Mouse (Mus musculus) T-helper 17 cell (primary cell): ENCODE results near the gene Gucd1.
"Not testable (repeated sequence)": the region's sequence is repeated elsewhere in the genome, so short reads cannot be mapped to it uniquely, and the experiment has no call there.

Experiments used
- in situ Hi-C, 2 experiments: fragments of 300-600 bp; cut with MboI, MseI; formaldehyde crosslinking; loops; 1 replicate in 1 of 2; 2 replicates in 1 of 2; pipeline ENCODE4 v1.15.1; 2025; ENCODE audit warnings: high pct_unique_total_duplicates in 2 of 2

The Gucd1 gene

DNA sequence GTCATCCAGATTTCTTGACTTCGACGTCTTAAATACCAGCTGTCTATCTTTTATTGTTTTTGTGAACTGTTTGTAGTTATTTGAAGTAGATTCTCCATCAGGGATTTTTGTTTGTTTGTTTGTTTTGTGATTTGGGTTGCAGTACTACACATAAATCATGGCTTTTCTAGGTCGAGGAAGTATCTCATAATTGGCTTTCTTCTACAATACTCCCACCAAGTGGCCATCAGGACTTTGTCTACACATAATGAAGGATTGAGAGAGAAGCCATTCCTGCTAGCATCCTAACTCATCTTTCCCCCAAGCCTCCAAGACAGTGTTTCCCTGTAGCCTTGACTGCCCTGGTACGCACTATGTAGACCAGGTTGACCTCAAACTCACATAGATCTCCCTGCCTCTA, 126.9 kb downstream of the Gucd1 start:
- in situ Hi-C loops, result no loop called here

DNA sequence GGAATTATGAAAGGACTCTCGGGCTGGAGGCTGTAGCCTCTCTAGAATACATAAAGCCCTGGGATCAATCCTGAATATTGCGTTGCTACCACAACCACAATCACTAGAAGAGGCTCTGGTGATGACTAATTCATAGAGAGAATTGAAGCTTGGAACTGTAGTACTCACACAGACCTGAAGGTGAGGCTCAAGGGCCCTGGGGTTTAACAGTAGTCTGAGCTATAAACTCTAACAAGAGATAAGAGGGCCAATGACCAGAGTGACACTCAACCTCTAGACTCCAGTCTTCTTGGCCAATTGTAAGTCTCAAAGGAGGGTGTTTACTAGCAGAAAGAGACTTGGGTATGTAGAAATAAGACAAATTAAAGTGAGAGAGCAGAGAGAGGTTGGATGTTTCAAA, 127.6 kb downstream of the Gucd1 start:
- in situ Hi-C loops, result no loop called here

DNA sequence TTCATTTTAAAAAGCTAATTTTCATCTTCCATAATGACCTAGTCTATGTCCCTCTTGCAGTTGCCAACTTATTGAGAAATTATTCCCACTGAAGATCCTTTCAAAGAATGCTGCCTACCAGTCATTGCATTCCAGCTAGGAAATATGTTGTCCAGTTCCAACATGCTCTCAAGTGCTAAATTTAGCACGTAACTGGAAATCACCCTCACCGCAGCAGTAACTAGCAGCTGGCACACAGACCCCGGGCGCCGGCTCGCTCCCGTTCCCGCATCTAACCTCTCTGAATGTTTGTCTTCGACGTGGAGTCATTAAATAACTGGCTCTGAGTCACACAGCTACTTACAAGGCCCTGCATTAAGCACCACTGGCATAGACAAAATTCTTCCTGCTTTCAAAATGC, 139.1 kb downstream of the Gucd1 start:
- in situ Hi-C loops, result no loop called here

DNA sequence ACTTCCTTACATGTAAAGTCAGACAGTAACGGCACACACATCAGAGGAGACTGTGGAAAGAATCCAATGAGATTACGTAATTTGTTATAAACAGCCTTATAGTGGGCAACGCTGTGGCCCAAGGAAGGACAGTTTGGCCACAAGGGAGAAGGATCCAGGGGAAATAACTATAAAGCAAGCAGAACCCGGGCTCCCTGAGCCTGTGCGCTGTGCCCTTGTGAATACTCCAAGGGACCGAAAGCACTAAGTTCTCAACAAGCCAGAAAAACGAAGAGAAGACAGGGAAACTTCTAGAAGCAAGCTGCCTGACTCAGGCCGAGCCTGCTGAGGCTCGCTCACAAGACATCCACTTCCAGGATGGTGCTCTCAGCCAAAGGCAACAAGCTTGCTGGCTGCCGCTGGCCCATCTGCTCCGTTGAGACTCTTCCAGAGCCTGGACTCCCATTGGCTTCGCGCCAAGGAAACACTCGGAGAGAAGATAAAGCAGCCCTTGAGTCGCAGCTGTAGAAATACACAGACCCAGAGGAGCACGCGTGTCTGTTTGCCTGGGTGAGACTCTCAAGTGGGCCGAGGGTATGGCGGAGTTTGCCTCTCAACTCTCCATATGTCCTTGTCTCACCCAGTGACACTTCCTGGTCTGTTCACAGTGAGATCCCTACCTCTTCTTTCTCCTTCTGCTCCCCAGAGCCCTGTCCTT, 144.0 kb downstream of the Gucd1 start:
- in situ Hi-C loops, result loop anchor here (5.0 kb wide), 1 partner anchor 83 kb away; no protein-coding TSS in a partner anchor

DNA sequence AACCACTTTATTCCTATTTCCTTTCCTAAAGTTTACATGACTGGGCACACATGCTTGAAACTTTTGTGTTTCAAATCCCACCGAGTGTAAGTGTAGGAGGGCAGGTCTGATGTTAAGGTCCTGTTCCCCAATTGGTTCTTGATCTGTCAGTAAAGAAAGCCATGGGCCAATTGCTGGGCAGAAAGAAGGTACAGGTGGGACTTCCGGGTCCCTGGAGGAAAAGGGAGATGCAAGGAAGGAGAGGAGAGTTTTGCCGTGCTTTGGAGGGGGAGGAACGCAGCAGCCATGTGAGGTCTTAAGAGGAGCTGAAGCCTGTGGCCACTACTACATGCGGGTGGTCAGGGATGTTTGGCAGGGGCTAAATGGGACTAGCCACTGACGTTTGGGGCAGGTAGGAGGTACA, 152.5 kb downstream of the Gucd1 start:
- in situ Hi-C loops, result no loop called here

DNA sequence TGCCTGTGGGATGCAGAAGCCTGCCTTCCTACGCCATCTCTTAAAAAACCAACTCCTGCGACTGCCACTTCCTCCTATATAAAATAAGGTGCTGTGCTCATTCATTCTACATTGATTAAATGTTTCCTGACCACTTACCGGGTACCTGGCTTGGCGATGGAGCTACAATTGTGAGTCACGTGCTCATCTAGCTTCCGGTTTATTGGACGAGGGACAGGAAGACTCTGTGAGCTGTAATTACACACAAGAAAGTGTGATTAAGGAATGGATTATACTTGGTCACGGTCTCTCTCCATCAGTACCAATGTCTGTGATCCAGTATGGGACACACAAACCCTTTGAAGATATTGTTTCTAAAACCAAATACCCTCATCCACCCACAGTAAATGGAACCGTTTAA, 153.0 kb downstream of the Gucd1 start:
- in situ Hi-C loops, result no loop called here

DNA sequence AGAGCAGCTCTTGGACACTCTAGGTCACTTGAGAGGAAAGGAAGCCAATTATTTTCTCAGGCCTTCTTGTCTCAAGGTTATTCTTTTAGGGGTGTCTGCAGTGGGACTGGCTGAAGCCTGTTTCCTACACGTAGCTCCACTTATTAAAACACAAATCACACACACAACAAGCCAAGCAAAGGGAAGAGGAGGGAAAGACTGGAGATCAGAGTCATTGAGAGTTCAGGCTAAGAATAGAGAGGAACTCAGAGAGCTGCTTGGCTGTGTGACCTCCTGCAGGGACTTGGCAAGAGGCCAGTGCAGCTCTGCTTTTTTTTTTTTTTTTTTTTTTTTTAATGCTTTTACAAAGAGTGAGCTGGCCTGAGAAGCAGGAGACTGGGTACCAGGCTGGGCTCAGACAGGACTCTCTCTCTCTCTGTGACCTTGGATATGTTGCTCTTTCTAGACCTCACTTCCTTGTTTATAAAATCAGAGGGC, 153.5 kb downstream of the Gucd1 start:
- in situ Hi-C loops, result not testable (repeated sequence)

DNA sequence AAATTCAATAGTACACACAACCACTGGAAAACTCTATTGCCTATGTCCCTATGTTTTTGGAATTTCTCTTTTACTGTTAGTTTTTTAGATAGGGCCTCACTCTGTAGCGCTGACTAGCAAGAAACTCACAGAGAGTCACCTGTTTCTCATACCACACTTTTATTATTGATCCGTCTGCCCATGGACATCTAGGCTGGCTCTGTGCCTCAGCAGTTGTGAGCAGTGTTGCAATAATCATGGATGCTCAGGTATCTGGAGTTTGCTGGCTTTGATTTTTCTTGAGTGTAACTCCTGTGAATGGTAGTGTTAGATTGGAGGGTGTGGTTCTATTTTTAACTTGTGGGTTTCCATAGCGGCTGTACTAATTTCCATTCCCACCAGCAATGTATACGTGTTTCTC, 162.4 kb downstream of the Gucd1 start:
- in situ Hi-C loops, result no loop called here

DNA sequence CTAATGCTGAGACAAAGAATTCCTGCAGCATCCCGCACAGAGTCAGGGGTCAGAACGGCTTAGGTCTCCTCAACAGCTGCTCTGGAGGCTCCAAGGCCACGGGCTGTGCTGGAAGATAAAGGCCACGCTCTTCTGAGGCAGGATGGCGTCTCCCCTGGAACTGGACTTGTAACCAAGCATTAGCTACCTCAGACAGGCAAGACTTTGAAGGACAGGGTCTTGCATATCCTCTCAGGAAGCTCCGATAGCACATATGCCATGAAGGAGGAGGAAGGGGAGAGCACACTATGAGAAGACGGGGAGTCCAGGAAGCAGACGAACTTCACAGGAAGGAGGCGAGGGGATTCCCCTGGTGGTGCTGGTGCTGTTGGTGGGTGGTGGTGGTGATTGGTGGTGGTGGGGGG, 163.9 kb downstream of the Gucd1 start:
- in situ Hi-C loops, result not testable (repeated sequence)

DNA sequence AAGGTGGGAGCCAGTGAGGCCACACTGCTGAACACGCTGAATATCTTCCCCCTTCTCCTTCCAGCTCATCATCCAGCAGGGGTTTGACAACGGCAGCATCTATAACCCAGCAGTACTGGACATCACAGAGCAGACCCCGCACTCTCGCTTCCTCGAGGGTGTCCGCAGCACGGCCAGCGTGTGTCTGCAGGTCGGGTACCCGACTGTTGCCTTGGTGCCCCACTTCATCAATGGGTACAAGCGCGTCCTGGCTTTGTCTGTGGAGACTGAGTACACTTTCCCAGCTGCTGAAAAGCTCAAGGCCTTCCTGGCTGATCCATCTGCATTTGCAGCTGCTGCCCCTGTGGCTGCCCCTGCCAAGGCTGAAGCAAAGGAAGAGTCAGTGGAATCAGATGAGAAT, 165.2 kb downstream of the Gucd1 start:
- in situ Hi-C loops, result no loop called here

DNA sequence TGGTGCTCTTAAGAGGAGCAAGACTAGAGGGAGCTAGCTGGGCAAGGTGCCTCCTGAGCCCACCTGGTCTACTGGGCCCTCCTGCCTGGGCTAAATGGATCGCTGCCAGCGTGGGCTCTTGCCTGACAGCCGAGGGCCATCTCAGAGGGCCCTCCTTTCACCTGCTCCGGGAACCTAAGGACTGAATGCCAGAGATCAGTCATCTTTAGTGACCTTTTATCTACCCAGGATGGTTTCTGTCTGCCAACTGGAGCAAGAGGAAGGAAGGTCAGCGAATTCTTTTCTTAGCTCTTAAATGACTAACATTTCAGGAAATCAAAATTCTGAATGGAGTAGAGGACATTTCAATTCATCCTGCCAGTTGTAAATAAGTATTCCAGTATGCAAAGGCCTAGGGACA, 167.2 kb downstream of the Gucd1 start:
- in situ Hi-C loops, result no loop called here

DNA sequence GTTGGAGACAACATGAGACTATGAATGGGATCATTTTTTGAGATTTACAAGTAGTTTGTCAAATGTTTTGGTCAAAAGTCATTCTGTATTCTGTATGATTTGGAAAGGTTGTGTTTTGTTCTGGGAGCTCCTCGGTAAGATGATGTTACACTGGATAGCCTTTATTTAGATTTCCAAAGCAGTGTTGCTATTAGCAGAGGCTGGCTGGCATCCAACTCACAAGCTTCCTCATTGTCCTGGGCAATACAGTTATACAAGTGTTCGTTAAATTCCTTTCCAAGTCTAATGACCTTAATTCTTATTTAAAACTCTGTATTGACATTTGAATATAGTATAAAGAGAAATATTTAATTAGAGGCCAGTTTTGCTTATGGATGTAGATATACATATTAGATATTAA, 172.5 kb downstream of the Gucd1 start:
- in situ Hi-C loops, result no loop called here

DNA sequence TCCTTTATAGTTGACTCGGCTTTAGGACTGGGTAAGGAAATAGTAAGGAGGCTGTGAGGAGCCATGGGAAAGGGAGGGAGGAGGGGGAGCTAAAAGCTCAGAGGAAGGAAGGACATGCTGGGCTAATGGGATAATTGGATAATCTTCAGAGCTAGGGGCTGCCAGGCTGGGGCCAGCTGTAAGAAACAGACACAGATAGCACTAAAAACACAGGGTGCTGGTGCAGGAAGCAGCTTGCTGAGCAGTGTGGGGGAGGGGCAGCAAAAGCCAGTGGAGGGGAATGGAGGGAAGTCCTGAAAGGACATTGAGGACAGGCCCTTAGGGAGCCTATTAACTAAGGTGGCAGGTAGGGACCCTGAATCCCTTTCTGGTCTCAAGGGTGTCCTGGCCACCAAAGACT, 173.2 kb downstream of the Gucd1 start:
- in situ Hi-C loops, result not testable (repeated sequence)

DNA sequence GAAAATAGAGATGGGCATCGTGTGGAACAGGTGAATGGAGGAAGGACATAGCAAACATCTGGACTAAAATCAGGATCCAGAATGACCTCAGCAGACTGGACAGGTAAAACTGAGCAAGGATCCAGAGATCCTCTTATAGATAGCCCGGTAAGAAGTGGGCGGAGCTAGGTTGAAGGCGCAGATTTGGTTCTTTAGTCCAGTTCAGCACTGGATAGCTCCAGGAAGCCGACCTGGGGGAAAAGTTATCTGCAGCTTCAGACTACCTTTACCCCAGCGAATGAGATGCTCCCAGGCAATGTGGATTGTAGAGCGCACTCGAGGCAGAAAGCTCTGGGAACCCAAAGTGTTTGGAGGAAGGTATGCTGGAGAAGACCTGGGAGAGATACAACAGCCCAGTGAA, 175.8 kb downstream of the Gucd1 start:
- in situ Hi-C loops, result no loop called here

DNA sequence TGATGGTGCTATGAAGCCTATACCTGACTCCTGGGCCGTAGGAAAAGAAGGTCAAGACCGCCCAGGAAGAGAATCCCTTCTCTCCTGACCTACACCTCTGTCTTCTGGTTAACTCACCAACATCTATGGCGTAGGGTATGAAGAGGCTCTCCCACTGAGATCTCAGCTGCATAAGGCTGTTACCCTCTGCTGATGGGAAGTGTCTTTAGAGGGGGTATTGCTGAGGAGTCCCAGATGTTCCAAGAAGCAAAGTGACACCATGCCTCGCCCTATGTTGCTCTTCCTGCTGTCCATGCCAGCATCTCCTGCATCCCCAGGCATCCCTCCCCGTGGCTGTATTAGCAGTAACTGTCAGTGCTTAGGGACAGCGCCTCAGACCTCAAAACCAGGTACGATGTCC, 178.4 kb downstream of the Gucd1 start:
- in situ Hi-C loops, result no loop called here

DNA sequence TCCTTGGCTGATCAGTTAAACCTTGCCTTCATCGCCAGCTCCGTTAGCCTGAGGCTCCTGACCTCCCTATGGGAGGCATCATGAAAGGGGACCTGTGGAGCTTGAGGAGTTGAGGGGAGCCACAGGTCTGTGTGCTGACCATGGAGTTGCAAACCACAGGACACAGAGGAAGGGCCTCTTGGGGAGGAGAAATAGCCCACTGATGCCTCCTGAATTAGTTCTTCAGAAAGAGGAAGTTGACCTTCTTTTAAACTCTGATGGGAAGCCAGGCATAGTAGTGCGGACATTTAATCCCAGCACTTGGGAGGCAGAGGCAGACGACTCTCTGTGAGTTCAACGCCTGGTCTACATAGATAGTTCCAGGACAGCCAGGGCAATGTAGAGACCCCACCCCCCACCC, 178.9 kb downstream of the Gucd1 start:
- in situ Hi-C loops, result no loop called here

DNA sequence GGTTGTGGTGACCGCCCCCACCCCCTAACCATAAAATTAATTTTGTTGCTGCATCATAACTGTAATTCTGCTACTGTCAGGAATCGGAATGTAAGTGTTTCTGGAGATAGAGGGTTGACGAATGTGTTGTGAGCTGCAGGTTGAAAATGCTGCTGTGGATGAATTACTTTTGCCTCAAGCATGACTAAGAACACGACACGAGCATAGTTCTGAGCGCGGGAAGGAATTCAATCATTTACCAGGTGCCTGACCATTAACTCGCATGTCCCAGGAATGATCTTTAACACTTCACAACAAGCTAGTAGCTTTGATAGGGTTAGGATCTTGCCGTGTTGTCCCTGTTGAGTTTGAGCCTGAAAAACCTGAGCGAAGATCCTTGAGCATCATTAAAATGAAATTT, 180.5 kb downstream of the Gucd1 start:
- in situ Hi-C loops, result no loop called here

DNA sequence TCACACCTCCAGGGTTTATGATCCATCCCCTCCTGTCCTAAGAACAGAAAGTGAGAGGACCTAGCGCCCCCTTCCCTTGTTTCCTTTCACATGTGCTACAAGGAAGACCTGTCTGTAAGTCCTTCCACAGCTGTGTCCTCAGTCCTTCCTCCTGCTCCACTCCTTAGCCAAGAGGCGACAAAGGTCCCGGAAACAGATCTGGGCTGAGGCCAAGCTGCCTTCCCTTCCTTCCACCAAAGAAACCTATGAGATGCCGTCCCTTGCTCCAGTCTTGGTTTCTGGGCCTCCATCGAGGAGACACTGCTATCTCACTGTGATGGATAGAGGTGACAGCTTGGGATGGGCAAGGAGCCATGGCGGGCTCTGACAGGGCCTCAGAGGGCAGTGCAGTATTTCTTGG, 182.7 kb downstream of the Gucd1 start:
- in situ Hi-C loops, result no loop called here

DNA sequence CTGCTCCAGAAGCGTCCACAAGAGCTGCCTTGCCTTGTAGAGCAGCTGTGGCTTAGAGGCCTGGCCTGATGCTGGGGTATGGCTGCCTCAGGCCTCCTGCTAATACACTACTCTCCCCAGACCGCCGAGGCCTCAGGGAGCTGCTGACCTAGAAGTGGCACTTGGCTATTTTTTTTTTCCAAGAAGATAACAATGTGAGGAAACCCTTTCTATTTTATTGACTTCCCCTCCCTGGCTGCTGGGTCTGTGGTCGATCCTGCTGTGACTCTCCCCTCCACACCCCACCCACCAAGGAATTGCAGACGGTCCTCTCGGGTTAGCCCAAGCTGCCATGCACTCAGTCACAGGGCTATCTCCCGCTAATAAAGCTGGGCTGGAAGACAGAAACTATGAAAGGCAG, 183.6 kb downstream of the Gucd1 start:
- in situ Hi-C loops, result no loop called here

DNA sequence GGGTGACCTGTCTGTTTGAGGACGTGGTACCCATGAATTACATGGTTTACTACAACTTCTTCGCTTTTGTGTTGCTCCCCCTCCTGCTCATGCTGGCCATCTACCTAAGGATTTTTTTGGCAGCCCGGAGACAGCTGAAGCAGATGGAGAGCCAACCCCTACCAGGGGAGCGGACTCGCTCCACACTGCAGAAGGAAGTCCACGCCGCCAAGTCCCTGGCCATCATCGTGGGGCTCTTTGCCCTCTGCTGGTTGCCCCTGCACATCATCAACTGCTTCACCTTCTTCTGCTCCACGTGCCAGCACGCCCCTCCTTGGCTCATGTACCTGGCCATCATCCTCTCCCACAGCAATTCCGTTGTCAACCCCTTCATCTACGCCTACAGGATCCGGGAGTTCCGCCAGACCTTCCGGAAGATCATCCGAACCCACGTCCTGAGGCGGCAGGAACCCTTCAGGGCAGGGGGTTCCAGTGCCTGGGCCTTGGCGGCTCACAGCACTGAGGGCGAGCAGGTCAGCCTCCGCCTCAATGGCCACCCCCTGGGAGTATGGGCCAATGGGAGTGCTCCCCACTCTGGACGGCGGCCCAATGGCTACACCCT, 184.5 kb downstream of the Gucd1 start:
- in situ Hi-C loops, result no loop called here

DNA sequence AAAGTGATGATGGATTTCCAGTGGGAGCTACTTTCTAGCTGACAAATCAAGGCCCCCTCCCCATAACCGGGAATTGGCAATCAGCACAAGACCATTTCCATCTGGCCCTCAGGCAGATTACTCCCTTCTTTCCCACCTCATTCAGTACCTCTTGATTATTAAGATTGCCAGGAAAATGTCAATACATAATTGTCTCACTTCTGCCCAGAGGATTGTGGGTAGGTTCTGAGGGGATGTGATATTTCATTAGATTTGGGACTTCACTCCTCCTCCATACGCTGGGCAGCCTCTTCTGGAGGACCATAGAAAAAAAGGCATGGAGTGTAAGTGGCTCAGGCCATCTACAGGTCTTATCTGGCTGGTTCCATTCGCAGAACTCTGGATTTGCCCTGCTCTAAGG, 185.5 kb downstream of the Gucd1 start:
- in situ Hi-C loops, result no loop called here

DNA sequence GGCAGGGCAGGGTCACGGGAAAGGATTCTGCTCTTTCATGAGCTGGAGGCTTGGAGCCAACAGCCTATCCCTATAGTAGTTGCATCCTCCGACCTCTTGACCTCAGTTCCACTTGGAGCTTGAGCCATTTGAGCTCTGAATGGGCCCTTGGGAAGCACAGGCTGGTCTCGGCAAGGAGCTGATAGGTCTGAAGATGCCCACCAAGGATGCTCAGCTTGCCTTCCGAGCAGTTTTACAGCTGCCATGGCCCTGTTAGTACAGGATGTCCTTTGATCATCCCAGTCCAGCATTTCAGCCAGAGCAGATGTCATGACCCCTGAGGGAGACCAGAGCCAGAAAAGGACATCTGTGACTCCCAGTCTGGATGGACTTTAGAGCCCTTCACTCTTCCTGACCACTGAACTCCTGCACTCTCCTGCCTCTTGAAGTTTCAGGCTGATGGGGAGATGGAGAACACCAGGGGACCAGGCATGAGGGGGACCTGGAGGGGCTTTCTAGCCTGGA, 189.5 kb downstream of the Gucd1 start:
- in situ Hi-C loops, result no loop called here

DNA sequence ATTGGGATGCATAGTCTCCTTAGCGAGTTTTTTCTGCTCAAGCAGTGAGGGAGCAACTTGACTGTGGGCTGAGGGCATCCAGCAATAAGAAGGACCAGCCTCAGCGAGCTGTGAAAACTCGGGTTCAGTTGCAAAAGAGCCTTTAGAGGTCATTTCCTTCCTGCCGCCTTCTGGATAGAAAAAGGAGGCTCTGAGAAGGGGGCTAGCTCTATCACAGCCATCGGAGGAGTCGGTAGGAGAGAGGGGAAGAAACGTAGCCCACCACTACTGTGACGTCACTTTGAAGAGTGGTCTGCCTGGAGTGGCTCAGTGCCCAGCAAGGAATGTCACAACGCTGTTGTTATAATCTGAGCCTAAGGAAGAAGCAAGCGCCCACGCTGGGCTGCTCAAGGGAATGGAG, 190.7 kb downstream of the Gucd1 start:
- in situ Hi-C loops, result no loop called here
